Mouse (Mus musculus) A20 (cell line): ENCODE measurements at regions not wholly inside any gene's neighbourhood (a gene's known extent, or its start where the extent isn't known, plus 50 kb on each side); places are given as distances from the start of the nearest gene placed in this dataset.

ENCODE experiments used
- DNase-seq: peaks from one replicate; pipeline ENCODE4 v3.0.0-alpha.2; 2011; ENCODE audit warnings: low read depth, low spot score

DNA sequence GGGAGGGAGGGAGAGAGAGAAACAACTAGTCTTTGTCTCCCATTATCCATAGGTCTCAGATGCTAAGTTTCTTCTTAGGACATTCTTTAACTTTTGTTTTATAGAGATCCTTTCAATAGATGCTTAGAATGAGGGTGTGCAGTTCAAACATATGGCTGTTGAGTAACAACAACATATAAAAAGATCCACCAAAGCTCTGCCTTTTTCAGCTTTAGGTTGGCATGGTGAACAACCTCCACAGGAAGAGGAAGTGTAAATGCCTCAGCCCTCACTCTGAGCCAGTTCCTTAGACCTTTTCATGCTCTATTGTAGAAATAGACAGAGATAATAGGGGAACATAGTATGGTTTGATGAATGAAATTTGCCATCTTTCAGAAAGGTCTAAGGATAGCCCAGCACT is 326.0 kb downstream of the Fam84a start:
- DNase-seq: no peak

DNA sequence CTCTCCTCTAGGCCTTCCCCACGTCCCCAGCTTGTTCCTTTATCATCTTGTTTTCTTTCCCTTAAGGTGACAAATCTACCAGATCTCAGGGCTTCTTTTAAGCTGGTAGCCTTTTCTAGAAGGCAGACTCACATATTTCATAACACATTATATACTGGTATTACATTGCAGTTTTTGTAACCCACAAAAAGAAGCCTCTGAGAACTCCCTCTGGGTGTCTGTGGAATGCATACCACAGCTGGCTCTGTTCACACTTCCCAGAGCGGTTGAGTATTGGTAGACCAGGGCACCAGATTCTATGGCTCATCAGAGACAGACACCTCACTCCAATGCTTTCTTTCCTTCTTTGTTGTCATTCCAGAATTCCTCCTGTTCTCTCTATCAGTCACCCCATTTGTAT is 336.4 kb downstream of the Fam84a start:
- DNase-seq: no peak

DNA sequence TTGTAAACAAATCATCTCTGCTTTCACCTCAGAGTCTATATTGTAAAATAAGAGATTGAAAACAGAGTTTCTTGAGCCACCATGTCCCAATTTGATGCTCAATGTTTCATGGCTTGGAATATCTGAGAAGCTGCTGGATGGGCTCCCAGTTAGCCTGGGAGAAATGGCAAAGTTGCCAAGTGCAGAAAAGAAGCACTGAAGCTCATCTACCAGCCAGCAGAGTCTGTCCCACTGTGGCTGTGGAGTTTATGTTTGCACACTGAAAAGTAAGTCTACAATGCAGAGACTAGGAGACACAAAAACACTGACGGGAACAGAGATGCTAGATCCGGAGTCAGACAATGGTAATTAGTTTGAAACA is 341.7 kb downstream of the Fam84a start:
- no peak for DNase-seq

DNA sequence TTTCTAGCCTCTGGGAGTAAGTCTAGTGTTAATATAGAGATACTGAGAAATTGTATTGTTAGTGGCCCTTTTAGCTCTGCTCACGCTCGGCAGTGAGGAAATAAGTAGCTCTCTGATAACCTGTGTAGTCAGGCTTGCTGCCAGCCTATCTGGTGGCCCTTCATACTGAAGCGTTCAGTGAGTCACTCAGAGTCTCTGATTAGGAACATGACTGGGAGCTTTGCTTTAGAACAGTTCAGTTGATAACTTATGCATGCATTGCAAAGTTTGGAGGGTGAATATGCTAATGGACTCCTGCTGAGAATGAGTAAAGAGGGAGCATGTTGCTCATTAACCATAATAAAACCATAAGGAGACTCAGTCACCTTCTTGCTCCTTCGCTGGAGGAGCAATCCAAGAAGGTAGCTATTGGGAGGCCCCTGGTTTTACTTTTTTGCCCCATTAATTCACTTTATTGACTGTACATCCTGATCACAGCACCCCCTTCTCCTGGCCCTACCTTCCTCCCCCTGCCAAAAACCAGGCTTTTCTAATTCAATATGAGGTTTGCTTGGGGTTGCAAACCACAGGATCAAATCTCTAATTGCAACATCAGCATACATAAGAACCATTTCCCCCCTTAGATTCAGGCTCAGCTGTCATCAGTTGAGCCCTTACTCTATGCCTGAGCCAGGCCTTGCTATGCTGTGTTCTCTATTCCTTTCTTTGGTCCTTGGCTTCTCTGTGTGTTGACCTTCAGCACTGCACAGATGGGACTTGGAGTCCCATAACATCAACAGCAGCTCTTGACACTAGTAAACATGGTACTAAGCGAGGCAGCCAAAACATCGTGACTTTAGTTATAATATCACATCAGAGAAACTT is 342.3 kb downstream of the Fam84a start:
- DNase-seq: no peak

DNA sequence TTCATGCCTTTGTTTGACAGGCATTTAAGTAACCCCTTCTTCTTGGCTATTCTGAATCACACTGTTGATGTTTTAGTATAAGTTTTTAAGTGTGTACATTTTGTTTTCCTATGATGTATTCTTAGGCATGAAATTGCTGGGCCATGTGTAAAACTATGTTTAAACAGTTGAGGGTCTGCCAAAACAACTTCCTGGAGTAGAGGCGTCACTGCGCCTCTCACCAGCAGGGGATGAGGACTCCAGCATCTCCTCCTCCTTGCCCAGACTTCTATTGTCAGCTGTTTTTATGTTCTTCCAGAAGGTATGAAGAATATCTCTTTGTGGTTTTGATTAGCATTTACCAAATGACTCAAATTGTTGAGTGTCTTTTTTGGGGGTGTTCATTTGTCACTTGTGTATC is 372.1 kb downstream of the Fam84a start:
- DNase-seq: no peak

DNA sequence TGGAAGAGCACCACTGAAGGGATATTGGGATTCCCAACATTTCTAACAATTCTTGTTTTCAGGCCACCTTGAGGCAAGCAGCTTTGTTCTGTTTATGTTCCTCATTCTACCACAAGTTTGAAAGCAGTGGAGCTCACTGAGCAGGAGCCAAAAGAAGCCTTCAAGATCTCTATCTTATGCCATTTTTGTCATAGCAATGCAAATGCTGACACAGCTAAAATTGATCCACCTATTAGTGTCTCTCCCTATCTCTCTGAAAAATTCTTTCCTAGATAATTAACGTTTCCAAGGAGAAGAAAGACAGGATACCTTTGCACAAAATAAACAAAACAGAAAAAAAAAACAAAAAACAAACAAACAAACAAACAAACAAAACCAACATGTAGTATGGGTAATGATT is 375.2 kb downstream of the Fam84a start:
- DNase-seq: no peak

DNA sequence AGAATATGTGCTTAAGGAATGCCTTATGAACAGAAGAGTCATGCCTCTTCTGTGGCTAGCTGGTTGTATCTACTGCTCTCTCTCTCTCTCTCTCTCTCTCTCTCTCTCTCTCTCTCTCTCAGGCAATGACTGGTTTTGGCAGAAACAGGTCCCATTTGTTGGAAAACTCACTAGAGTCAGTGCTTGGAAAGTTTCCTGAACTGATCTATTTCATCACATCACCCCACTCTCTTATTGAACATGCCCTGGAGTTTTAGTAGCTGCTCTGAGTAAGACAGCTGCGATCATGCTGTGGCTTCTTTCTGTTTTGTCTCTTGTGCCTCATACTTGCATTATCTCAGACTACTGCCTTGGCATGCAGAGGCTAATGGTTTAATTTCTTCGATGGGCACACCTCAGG is 382.2 kb downstream of the Fam84a start:
- no peak for DNase-seq

DNA sequence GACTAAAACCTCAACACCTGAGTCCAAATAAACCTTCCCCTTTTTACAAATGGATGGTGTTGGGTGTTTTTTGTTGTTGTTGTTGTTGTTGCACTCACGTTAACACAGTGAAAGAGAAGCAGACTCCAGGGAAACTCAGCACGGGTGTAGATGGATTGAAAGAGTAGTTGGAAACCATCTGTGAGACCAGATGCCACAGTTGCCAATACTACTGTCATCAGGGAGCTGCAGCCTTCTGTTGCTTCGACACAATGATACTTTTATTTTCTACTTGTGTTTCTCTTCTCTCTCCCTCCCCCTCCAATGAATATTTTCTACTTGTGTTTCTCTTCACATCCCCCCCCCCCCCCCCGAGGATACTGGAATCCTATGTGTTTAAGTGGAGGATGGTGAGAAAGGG is 382.7 kb downstream of the Fam84a start:
- no peak for DNase-seq

DNA sequence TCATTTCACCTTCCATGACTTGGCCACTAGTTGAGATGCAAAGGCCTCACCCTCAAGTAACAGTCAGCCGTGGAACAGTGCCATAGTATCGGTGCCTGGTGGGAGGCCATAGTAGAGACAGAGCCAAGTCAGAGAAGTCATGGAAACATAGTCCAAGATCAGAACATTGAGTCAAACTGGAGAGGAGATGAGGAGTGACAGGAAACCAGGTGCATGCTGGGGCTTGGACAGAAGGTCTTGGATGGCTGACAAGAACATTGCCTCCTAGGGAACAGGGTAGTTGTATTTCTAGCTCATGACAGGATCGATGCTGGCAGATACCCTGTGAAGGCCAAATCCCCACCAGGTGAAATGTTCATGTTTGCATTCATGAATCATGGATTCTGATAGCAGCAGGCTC is 385.4 kb downstream of the Fam84a start:
- DNase-seq: no peak

DNA sequence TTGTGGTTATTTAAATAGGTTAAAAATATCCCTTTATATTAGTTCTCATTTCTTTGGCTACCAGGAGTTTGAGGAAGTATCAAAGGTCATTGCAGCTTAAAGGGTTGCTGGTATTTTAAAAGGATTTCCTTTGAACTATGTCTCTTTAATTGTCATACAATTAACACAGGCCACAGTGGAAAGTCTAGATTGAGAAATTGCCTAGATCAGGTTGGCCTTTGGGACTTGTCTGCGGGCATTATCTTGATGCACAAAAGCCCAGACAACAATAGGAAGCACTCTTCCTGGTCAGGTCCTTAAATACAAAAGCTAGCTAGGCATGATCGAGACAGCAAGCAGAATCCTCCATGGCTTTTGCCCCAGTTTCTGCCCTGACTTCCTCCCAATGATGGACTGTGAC is 398.0 kb downstream of the Fam84a start:
- no peak for DNase-seq

DNA sequence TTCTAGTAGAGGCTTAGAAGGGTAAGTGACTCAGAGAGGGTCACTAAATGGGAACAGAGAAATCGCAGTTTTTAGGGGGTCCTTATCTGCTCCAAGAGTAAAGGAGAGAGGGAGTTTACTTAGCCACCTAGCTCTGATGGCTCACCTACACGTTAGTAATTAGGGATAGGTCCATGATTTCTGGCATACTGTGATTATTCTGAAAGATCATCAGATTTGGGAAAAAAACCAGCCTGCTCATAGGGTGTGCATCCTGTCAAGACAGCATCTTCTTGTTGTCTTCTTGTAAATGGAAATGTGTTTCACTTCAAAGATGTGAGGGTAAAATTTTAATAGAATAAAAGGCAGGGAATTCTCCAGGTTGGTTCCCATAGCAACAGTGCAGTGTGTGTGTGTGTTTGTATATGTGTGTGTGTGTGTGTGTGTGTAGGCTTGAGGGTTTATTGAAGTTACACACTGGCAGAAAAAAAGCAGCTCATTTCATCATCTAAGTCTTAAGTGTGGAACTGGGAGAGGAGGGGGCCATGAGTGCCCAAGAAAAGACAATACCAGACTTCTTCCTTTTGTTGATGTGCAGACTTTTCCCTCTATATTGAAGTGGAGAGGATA is 407.4 kb downstream of the Fam84a start:
- DNase-seq: no peak

DNA sequence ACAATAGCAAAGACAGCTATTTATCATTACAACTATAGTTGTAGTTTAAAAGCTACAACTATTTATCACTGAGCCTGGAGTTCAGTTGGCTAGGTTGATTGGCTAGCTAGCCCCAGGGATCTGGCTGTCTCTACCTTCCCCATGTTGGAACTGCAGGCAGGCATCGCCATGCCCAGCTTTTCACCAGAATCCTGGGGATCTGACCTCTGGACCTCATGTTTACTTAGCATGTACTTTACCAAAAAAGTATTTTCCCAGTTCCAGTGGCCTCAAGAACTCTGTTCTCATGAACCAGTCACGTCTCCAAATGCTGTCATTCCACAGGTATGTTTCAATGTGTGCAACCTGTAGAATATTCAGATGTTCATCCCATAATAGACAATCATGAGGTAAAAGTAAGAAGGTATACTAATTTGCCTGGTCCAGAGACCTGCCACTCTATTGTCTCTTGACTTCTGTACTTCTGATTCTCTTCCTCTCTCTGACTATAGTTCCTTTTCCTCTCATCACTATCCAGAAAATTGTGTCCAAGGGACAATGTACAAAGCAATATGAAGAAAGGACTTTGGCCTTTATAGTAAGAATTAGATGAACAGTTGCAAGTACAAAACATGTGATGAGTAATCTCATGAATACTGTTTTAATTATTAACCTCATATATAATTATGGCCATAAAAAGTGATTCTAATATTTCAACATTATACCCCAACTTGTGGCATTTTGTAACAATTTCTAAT is 421.8 kb downstream of the Fam84a start:
- DNase-seq: no peak

DNA sequence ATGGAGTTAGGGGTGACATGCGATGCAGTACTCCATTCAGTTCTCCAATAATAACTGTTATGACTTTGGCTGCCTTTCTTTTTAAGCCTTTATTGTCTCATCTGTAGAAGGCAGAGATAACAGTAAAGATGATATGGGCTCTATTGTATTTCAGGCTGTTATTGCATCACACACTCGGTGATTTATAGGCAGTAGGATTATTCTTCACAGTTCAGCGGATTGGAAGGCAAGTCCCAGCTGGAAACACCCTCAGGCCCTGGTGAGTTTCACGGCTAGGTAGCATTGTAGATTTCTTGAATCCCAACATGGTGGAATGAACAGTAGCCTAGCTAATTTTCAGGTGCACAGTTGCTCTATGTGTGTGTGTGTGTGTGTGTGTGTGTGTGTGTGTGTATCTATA is 422.9 kb downstream of the Fam84a start:
- DNase-seq: no peak

DNA sequence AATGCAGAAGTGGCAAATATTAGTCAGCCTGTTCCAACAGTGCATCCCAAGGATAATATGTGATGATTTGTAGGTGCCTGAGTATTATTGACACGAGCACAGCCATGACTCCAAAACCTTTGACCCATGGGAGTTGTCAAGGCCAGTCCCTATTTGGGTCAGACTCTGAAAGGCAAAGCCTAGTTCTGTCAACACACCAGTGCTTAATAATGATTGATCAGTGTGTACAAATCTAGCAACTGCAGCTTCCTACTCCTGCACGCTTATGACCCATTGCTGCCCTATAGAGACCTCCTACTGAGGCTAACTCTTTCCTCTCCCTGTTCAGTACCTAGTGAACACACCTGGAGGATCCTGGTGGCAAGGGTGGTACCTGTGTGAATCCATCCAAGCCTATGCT is 427.3 kb downstream of the Fam84a start:
- DNase-seq: no peak

DNA sequence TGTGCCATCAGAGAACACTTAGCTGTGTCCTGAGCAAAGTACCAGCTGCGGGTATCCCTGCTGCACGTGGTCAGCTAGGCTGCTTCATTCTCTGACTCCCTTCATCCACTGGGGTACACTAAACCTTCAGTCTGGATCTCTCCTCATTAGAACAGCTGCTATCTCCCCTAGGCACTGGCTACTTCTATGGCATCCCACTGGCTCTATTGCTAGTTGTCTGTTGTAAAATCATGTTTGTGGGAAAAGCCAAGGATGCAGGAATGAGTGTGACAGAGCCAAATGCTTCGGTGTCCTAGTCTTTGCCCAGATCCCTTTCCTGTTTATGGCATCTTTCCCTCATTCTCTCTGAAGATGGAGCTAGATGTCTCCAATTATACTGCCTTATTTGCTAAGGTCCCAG is 440.9 kb downstream of the Nbas start:
- no peak for DNase-seq

DNA sequence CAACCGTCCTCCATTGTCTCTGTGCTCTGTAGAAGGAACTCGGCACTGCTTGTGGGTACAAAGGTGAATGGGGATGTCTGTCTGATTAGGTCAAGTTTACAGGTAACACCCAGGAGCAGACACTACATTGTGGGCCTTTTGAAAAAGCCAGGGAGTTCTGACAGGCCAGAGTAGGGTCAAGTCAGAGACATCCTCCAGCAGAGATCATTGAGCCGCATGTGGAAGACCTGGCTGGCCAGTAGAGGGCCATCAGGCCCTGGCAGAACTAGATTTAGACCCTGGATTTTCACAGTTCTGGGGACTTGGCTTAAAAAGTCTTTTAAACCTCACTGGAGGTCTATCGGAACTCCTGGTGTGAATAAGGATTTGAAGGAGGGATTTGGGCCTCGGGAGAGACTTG is 438.8 kb downstream of the Nbas start:
- DNase-seq: no peak

DNA sequence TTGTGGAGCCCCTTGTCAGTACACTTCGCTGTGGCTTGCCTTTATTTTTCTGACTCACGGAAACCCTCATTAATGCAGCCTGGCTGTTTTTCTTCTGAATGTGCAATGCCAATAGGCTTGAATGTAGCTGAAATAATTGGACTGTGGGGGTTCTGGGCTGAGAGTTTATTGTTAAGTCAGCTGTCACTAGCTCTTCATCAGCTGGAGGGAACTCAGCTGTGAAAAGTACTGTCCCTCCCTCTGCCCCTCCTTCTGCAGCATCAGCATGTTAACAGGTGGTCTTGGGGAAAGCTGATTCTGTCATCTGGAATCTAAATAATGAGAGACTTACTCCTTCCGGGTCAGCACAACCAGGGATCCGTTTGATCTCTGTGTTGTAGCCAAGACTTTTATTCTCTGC is 437.6 kb downstream of the Nbas start:
- DNase-seq: no peak

DNA sequence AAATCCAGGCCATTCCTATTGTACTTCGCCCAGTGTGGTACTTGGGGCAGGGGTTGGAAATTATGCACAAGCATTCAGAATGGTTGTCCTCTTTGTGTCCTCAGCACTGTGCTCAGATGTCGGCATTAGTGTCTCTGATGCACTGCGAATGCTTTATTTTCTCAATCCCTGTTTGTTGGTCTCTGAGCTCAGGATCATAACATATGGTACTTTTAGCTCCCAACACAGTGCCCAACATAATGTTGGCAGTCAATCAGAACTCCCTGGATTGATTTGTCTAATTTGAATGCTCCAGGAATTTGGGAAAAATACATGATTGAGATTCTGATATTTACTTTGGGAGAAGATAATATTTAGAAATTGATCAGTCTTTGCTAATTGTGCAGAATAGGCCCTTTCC is 434.7 kb downstream of the Nbas start:
- no peak for DNase-seq

DNA sequence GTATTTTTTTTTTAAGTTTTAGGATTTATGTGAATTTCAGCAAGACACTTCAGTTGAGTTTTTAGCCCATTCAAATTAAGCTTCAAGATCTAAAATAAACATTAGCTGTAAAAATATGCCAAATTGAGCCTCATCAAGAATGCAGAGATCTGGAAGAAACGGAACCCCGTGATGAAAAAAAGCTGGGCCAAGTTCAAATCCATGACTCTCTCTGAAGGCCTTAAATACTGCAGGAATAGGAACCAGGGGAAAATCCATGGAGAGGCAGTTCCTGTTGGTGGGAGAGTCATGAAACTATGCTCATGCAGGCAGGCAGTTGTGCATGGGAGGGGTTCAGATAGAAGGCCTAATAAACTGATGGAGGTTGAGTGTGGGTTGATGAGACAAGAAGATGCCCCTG is 430.9 kb downstream of the Nbas start:
- no peak for DNase-seq

DNA sequence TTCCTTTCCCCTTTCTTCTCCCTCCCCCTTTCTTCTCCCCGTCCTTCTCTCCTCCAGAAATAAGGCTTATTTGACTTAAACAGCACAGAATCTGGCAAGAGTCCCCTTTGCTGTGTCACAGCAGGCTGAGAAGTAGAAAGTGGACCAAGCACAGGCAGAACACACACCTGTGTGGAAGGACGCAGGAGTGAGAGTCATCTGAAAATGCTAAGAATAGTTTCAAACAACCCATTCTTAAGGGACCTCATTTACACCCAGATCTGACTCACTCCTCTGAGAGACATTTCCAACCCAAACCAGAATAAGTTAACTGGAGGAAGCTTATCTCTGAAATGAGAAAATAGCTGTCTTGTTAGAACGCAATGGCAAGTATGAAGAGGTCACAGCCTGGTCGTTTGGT is 429.9 kb downstream of the Nbas start:
- DNase-seq: no peak

DNA sequence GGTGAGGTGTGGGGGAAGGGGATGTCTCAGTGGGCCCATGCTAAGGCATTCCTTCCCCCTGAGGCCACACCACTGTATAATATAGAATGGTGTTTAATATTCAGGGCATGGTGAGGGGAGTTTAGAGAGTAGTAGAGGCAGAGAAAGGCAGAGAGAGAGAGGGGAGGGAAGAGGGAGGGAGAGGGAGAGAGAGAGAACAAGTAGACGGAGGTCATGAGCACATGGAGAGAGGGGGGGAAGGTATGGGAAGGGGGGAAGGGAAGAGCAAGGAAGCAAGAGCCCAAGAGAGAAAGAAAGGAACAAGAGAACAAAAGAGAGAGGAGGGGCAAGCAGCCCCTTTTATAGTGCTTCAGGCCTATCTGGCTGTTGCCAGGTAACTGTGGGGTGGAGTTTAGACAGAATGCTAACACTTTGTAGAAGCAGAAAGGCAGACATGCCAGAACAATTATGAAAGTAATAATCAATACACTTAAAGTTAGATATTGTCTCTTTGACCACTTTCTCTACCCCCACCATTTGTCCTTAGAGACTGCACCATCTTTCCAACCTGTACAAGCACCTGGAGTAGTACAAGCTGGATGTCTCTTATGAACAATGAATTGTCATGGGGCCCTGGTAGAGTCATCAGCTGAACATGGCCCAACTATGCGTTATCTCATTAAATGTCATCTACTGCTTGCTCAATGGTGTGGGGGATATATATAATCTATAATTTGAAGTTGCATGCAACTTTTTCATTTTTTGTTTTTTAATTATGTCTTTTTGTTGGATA is 422.6 kb downstream of the Nbas start:
- no peak for DNase-seq

DNA sequence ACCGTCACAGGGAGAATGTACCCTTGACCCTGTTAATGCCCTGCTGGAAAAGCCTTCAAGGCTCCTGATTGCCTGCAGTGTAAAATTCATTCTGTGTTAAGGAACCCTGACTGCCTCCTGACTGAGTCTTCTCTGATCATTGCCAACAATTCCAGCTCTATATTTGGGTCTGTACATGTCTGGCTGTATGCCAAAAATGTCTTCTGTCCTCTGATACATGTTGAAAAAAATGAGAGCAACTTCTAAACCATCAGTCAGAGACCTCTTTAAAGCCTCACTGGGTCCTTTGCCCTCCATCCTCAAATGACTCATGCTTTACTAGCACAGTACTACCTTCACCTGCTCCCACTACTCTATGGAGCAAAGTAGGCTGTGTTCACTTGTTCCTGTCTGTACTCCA is 408.3 kb downstream of the Nbas start:
- no peak for DNase-seq
